Mouse (Mus musculus) midbrain, postnatal 0 days (tissue): ENCODE measurements at regions not wholly inside any gene's neighbourhood (a gene's known extent, or its start where the extent isn't known, plus 50 kb on each side); places are given as distances from the start of the nearest gene placed in this dataset.

Experiments used
- ATAC-seq: fragments of 200-750 bp; cut with Nextera tagmentation; 2 replicates; pipeline ENCODE4 v1.8.0; 2017; ENCODE audit warnings: moderate number of reproducible peaks, mild to moderate bottlenecking, moderate TSS enrichment, moderate library complexity; ENCODE audit not compliant: low FRiP score
- DNase-seq: peaks from one replicate; pipeline ENCODE4 v3.0.0-alpha.2; 2015; ENCODE audit warnings: low spot score
- H3K27ac ChIP-seq: fragments of 300-500 bp; sonication (generic); 2 replicates; pipeline ENCODE4 v1.5.1; 2014; ENCODE audit warnings: low read depth, mild to moderate bottlenecking, low read length, mixed read lengths
- H3K27me3 ChIP-seq: fragments of 300-500 bp; sonication (generic); 2 replicates; pipeline ENCODE4 v1.6.1; 2014; ENCODE audit warnings: low read length, control low read depth, mixed read lengths; ENCODE audit not compliant: insufficient read depth
- H3K36me3 ChIP-seq: fragments of 300-500 bp; sonication (generic); 2 replicates; pipeline ENCODE4 v1.6.1; 2014; ENCODE audit warnings: low read length, control low read depth, mixed read lengths; ENCODE audit not compliant: insufficient read depth
- H3K4me1 ChIP-seq: fragments of 300-500 bp; sonication (generic); 2 replicates; pipeline ENCODE4 v1.6.1; 2014; ENCODE audit warnings: mild to moderate bottlenecking, control low read depth, antibody characterized with exemption, low read length, mixed read lengths; ENCODE audit not compliant: insufficient read depth
- H3K4me2 ChIP-seq: fragments of 300-500 bp; sonication (generic); 2 replicates; pipeline ENCODE4 v1.6.1; 2014; ENCODE audit warnings: low read depth, mild to moderate bottlenecking, low read length, mixed read lengths; ENCODE audit not compliant: poor library complexity, severe bottlenecking
- H3K4me3 ChIP-seq: fragments of 300-500 bp; sonication (generic); 2 replicates; pipeline ENCODE4 v1.5.1; 2014; ENCODE audit warnings: low read depth, mild to moderate bottlenecking, low read length, moderate library complexity
- H3K9ac ChIP-seq: fragments of 300-500 bp; sonication (generic); replicated peaks from 2 replicates; pipeline ENCODE4 v1.6.1; 2014; ENCODE audit warnings: mild to moderate bottlenecking, low read length, moderate library complexity, mixed read lengths; ENCODE audit not compliant: poor library complexity, severe bottlenecking
- H3K9me3 ChIP-seq: fragments of 300-500 bp; sonication (generic); 2 replicates; pipeline ENCODE4 v1.6.1; 2016; ENCODE audit warnings: low read length, control low read depth
- CTCF ChIP-seq: IDR thresholded peaks from 2 replicates; pipeline ENCODE4 v1.5.1; 2016; ENCODE audit warnings: antibody characterized with exemption, mild to moderate bottlenecking
- WGBS: fragments of 180-500 bp; shearing (Covaris S2); extraction: QIAGEN DNeasy Blood & Tissue Kit; methylation state at CpG from one replicate; pipeline ENCODE4 v1.1.7; 2014; 5-methylcytosine and 5-hydroxymethylcytosine counted together

DNA sequence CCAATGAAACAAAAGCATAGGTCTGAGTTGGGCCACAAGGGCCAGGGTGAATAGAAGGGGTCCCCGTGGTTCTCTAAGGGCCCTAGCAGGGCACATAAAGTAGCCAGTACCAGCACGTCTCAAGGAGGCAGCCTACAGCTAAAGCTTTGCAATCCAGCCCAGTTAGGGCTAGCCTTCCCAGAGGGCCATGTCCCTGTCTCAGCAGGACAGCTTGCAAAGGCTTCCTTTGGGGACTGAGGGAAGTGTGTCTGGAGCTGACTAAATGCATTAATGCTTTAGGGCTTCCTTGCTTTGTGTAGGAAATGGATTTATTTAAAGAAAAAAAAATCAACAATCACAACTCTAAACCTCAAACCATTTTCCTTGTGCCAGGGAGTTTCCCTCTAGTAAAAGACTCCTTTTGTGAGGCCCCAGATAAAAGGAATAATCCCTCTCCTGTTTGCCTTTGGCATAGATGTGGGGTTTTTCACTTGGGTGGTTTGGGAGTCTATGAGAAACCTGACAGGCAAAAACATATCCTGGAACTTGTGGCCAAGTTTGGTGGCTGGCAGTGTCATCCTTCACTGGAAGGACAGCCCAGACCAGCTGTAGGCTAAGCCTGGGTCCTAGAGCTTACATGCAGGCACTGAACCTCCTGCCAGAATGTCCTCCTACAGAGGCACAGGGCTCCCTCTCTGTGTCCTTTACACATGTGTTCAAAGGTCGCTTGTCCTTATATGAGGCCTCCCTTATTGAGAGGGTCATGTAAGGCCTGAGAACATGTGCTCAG is 197.7 kb upstream of the Cxcr4 start:
- H3K36me3 ChIP-seq: no peaks in the 10 kb centered on the region
- DNase-seq (peak; percentile 56), ATAC-seq (no peak)

DNA sequence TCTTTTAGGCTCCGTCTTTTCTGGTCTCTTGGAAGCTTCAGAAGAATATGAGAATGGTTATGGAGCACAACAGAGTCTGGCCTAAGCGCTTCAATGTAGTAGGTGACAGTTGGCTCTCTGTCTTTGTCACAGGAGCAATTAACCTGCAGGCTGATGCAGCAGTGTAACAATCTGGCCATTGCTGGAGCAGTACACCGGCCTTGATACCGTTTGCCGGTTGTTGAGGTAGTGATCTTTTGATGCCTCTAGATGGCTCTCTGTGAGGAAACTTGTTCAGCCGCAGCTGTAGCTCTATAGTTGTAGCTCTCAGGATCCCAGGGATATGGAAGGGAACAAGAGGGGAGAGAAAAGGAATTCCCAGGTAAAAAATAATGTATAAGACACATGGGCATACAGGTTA is 196.1 kb upstream of the Cxcr4 start:
- no peaks in the 10 kb centered on the region for H3K36me3 ChIP-seq
- WGBS: 59% methylated on average over 6 of the region's 6 CpGs
- no peaks in the 10 kb centered on the region for H3K9me3 ChIP-seq
- DNase-seq (peak; percentile 66), ATAC-seq (no peak)
- H3K9ac ChIP-seq: no peak overlapping the region
- H3K27me3 ChIP-seq: no peaks in the 10 kb centered on the region
- no peak overlapping the region for H3K4me2 ChIP-seq
- peak; percentile 30; the same call in 1 of the 2 replicates for TF ChIP-seq CTCF
- H3K4me3 ChIP-seq: no peak overlapping the region
- no peak overlapping the region for H3K27ac ChIP-seq
- H3K4me1 ChIP-seq: no peaks in the 10 kb centered on the region

More for the DNA sequence above, 197.7 kb upstream of the Cxcr4 start:
- no peak overlapping the region for H3K4me3 ChIP-seq
- H3K9ac ChIP-seq: no peak overlapping the region
- no peaks in the 10 kb centered on the region for H3K4me1 ChIP-seq
- no peaks in the 10 kb centered on the region for H3K27me3 ChIP-seq
- WGBS: 56% methylated on average over 3 of the region's 3 CpGs
- H3K27ac ChIP-seq: no peak overlapping the region
- no peak for TF ChIP-seq CTCF
- H3K9me3 ChIP-seq: no peaks in the 10 kb centered on the region
- H3K4me2 ChIP-seq: no peak overlapping the region

DNA sequence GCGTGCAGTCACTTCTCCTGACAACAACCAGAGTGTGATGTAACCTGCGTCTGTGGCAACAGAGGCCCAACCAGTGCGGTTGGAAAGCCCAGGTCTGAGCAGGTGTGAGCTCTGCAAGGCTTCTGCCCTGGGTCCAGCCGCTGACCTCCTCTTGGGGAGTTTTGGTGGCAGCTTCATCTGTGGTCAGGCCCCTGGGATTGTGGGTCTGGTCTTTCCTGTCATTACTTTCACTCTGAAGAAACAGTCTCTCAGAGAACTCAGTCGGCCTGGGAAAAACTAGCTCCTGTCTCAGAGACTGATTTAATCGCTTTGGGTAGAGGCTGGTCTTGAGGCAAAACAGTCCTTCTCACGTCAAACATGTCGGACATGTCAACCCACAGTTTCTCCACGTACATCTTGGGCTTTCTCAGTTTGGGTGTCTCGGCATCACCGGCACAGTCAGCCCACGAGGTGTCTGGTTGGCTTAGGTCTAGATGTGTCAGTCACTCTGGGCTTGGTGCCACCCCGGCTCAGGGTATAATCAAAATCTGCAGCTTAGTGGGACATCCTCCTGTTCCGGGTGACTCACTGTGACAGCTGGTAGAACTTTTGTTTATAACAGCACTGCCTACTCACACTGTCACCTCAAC is 195.0 kb upstream of the Cxcr4 start:
- no peaks in the 10 kb centered on the region for H3K27me3 ChIP-seq
- TF ChIP-seq CTCF: no peak
- H3K9ac ChIP-seq: no peak overlapping the region
- no peak overlapping the region for H3K27ac ChIP-seq
- H3K4me3 ChIP-seq: no peak overlapping the region
- no peaks in the 10 kb centered on the region for H3K4me1 ChIP-seq
- H3K36me3 ChIP-seq: no peaks in the 10 kb centered on the region
- no peaks in the 10 kb centered on the region for H3K9me3 ChIP-seq
- 87% methylated on average over 14 of the region's 14 CpGs for WGBS
- DNase-seq (peak; percentile 36), ATAC-seq (no peak)
- H3K4me2 ChIP-seq: no peak overlapping the region

DNA sequence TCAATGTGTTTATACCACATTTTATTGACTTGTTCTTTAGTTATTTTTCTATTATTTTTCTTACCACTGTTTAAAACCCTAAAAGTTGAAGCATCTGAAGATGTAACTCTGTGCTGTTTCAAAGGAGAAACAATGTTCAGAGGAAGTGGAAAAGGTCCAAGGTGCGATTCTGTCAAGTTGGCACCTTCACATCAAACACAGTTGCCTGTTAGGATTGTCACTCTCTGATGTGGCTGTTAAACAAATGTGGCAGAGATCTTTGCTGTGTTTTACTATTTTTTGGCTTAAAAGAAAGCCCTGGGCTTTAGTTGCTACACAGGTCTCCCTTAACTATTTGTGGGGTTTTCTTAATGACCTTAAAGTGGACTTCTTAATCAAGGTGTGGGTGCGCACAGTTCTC is 190.2 kb upstream of the Cxcr4 start:
- no peak overlapping the region for H3K4me2 ChIP-seq
- H3K9ac ChIP-seq: no peak overlapping the region
- no peak overlapping the region for H3K27ac ChIP-seq
- DNase-seq (no peak), ATAC-seq (no peak)
- H3K4me3 ChIP-seq: no peak overlapping the region
- H3K9me3 ChIP-seq: no peaks in the 10 kb centered on the region
- no peak for TF ChIP-seq CTCF
- no peaks in the 10 kb centered on the region for H3K36me3 ChIP-seq
- WGBS: 86% methylated on average over 2 of the region's 2 CpGs
- H3K27me3 ChIP-seq: no peaks in the 10 kb centered on the region
- H3K4me1 ChIP-seq: no peaks in the 10 kb centered on the region

DNA sequence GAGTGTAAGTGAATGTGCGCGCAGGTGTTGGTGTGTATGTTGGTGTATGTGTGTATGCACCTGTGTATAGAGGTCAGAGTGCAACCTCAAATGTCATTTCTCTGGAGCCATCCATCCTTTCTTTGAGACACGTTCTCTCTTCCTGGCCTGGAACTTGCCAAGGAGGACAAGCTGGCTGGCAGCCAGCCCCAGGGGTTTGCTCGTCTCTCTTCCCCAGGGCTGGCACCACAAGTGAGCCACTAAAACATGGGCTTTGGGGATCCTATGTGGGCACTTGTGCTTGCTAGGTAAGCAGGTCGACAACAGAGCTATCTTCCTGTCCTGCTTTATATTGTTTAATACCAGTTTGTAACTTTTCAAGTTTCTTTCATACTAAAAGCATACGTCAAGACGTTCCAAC is 189.8 kb upstream of the Cxcr4 start:
- 79% methylated on average over 7 of the region's 7 CpGs for WGBS
- Histone ChIP-seq H3K4me1 (no peaks in the 10 kb centered on the region), H3K36me3 (no peaks in the 10 kb centered on the region), H3K4me2 (no peak overlapping the region), H3K27ac (no peak overlapping the region), H3K9me3 (no peaks in the 10 kb centered on the region), H3K27me3 (no peaks in the 10 kb centered on the region), H3K4me3 (no peak overlapping the region), H3K9ac (no peak overlapping the region)
- no peak for TF ChIP-seq CTCF
- ATAC-seq: no peak
- DNase-seq: no peak

DNA sequence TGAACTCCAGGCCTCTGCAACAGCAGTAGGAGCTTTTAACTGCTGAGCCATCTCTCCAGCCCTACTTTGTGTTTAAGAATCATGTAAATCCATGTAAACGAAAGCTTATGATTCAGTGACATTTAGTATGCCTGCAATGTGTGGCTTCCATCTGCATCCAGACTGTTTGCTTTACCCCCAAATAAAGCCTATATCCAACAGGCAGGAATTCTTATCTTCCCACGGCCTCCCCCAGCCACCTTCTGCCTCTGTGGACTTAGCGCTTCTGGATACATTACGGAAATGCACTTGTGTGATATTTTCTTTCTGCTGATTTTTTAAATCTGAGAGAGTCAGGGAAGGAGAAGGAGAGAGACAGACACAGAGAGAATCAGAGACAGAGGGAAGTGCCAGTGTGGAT is 189.2 kb upstream of the Cxcr4 start:
- no peak for DNase-seq
- TF ChIP-seq CTCF: no peak
- ATAC-seq: no peak
- Histone ChIP-seq H3K9ac (no peak overlapping the region), H3K27ac (no peak overlapping the region), H3K4me3 (no peak overlapping the region), H3K4me1 (no peaks in the 10 kb centered on the region), H3K27me3 (no peaks in the 10 kb centered on the region), H3K9me3 (no peaks in the 10 kb centered on the region), H3K4me2 (no peak overlapping the region), H3K36me3 (no peaks in the 10 kb centered on the region)
- 89% methylated on average over 4 of the region's 4 CpGs for WGBS
